ENCODE assay signal across 7 mouse cellular contexts in the genomic region with DNA sequence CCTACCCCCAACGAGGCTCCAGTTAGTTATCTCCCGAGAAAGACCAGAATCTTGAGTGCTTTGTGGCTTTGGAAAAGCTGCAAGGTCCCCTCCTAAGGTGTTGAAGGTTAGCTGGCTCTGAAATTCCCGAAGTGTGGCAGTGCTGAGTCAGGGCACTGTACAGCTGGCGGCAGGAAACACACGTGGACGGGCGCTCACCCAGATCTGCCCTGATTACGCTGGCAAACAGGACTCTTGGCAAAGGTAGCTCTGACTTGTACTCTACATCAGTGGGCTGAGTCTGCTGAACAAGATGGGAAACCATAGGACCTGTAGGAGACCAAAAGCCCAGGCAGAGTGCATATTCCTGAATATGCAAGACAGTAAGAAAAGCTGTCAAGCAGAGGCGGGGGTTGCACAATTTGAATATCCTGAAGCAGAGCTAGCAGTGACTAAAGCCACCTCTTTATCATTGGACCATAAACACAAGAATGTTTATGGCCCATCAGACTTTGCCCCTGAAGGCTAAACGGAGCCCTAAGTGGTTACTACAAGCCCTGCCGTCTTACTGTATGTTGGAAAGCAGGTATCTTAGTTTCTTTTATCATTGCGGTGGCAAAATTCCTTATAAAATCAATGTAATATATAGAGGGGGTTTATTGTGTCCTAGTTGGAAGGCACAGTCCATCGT.
DNase-seq lines count a peak whose midpoint lies in the region; ATAC-seq and TF ChIP-seq lines count a peak whose summit lies in the region.

No protein-coding gene starts in this region.

- H3K4me1 ChIP-seq in midbrain, postnatal 0 days (ENCODE audit: insufficient read depth, low read length): peaks cover 3% of the 10 kb centered on the region; the same call in 1 of the 2 replicates
- peaks cover 10% of the 10 kb centered on the region; the same call in 1 of the 2 replicates for H3K4me1 ChIP-seq in midbrain, embryonic 15.5 days
- peaks cover 47% of the 10 kb centered on the region for H3K4me1 ChIP-seq in forebrain, embryonic 13.5 days

- peak; percentile 61 for DNase-seq in midbrain, postnatal 0 days (ENCODE audit: low spot score)
- DNase-seq in heart, postnatal 10 days: peak; percentile 76 to 78
- DNase-seq in large intestine, adult 2 months (ENCODE audit: low read depth, low spot score): peak; percentile 69
- DNase-seq in spleen, postnatal 10 days (ENCODE audit: low spot score in 2 of 2): no peak
- no peak for DNase-seq in left cerebral cortex, postnatal 36 days (ENCODE audit: low spot score in 2 of 2)

- H3K36me3 ChIP-seq in midbrain, postnatal 0 days (ENCODE audit: insufficient read depth, low read length): no peaks in the 10 kb centered on the region
- no peaks in the 10 kb centered on the region for H3K36me3 ChIP-seq in midbrain, embryonic 15.5 days (replicated peaks)
- H3K36me3 ChIP-seq in forebrain, embryonic 13.5 days (ENCODE audit: poor library complexity, severe bottlenecking): peaks cover 10% of the 10 kb centered on the region

- intact Hi-C loops in heart, postnatal 10 days (cut with DNase I): no loop called here
- intact Hi-C loops in left cerebral cortex, postnatal 36 days (cut with DNase I): no loop called here

- no peak for TF ChIP-seq CTCF in midbrain, postnatal 0 days (IDR thresholded peaks at IDR 0.05)

- ATAC-seq in midbrain, postnatal 0 days (ENCODE audit: low FRiP score): no peak
- ATAC-seq in midbrain, embryonic 15.5 days (replicated peaks): no peak
- ATAC-seq in forebrain, embryonic 13.5 days: peak; percentile 15; the same call in 1 of the 2 replicates

- H3K4me3 ChIP-seq in midbrain, postnatal 0 days (ENCODE audit: low read depth, low read length): no peak overlapping the region
- no peak overlapping the region for H3K4me3 ChIP-seq in midbrain, embryonic 15.5 days
- no peak overlapping the region for H3K4me3 ChIP-seq in forebrain, embryonic 13.5 days

- WGBS in midbrain, postnatal 0 days: 79% methylated on average over 13 of the region's 13 CpGs
- 79% methylated on average over 13 of the region's 13 CpGs for whole genome bisulfite sequencing in midbrain, embryonic 15.5 days
- 75% methylated on average over 13 of the region's 13 CpGs for WGBS in forebrain, embryonic 13.5 days
- WGBS in large intestine, adult 2 months: 17% methylated on average over 13 of the region's 13 CpGs

- no peaks in the 10 kb centered on the region for H3K9me3 ChIP-seq in midbrain, postnatal 0 days (ENCODE audit: low read length)
- no peaks in the 10 kb centered on the region for H3K9me3 ChIP-seq in midbrain, embryonic 15.5 days
- H3K9me3 ChIP-seq in forebrain, embryonic 13.5 days (replicated peaks): no peaks in the 10 kb centered on the region

- H3K27ac ChIP-seq in midbrain, postnatal 0 days (ENCODE audit: low read depth, low read length): no peak overlapping the region
- H3K27ac ChIP-seq in midbrain, embryonic 15.5 days: no peak overlapping the region
- H3K27ac ChIP-seq in forebrain, embryonic 13.5 days: no peak overlapping the region

- no peaks in the 10 kb centered on the region for H3K27me3 ChIP-seq in midbrain, postnatal 0 days (ENCODE audit: insufficient read depth, low read length)
- no peaks in the 10 kb centered on the region for H3K27me3 ChIP-seq in midbrain, embryonic 15.5 days (replicated peaks)
- no peaks in the 10 kb centered on the region for H3K27me3 ChIP-seq in forebrain, embryonic 13.5 days

- no peak overlapping the region for H3K4me2 ChIP-seq in midbrain, postnatal 0 days (ENCODE audit: low read depth, low read length, poor library complexity, severe bottlenecking)
- no peak overlapping the region for H3K4me2 ChIP-seq in midbrain, embryonic 15.5 days
- no peak overlapping the region for H3K4me2 ChIP-seq in forebrain, embryonic 13.5 days

- H3K9ac ChIP-seq in midbrain, postnatal 0 days (replicated peaks; ENCODE audit: low read length, poor library complexity, severe bottlenecking): no peak overlapping the region
- no peak overlapping the region for H3K9ac ChIP-seq in midbrain, embryonic 15.5 days
- H3K9ac ChIP-seq in forebrain, embryonic 13.5 days: no peak overlapping the region

Comparison
In these comparisons a context has a peak if more than half of its experiments do, and no peak if none do; other contexts are left out.
1. DNase-seq: peak in midbrain, postnatal 0 days (single experiment), heart, postnatal 10 days (2 of 2) and large intestine, adult 2 months (single experiment); none in spleen, postnatal 10 days (0 of 2) and left cerebral cortex, postnatal 36 days (0 of 2).